20 mouse cellular contexts compared by ENCODE assay signal in genomic region chr16:35802163-35802562, GRCm38 (mm10). TPM values are rescaled to one million over a fixed set of nuclear protein-coding genes. Genes with fewer than 3 reads are reported as not detected.
DNase-seq lines count a peak whose midpoint lies in the region; ATAC-seq and TF ChIP-seq lines count a peak whose summit lies in the region.
"Had no signal": no experiment of that assay in that cellular context is flagged by ENCODE, and none has a peak within 500 bp of the region (broad histone marks: within the 10 kb centered on the region; RNA-seq: fewer than 3 reads in every experiment).

No protein-coding gene starts in this region.

- TF ChIP-seq CTCF in heart, postnatal 0 days (IDR thresholded peaks at IDR 0.05; ENCODE audit: low read depth), result no peak
- no peak for TF ChIP-seq CTCF in lung, postnatal 0 days (IDR thresholded peaks at IDR 0.05)
- TF ChIP-seq CTCF in lung, adult 2 months (IDR thresholded peaks at IDR 0.05; ENCODE audit: insufficient read depth, low read length), result no peak

- H3K4me1 ChIP-seq in heart, postnatal 0 days (ENCODE audit: control insufficient read depth, insufficient read depth), result peaks cover 9% of the 10 kb centered on the region; the same call in 1 of the 2 replicates
- peaks cover 17% of the 10 kb centered on the region for H3K4me1 ChIP-seq in heart, embryonic 12.5 days (replicated peaks)
- no peaks in the 10 kb centered on the region for H3K4me1 ChIP-seq in lung, postnatal 0 days (ENCODE audit: insufficient read depth, low read depth, low read length)
- H3K4me1 ChIP-seq in lung, adult 2 months (ENCODE audit: control insufficient read depth, insufficient read depth, low read length), result no peaks in the 10 kb centered on the region
- H3K4me1 ChIP-seq: embryonic facial prominence, embryonic 13.5 days; forebrain, embryonic 13.5 days; hindbrain, embryonic 12.5 days had no signal

- H3K27me3 ChIP-seq in heart, postnatal 0 days (ENCODE audit: control insufficient read depth, insufficient read depth, low read length), result no peaks in the 10 kb centered on the region
- no peaks in the 10 kb centered on the region for H3K27me3 ChIP-seq in heart, embryonic 12.5 days (replicated peaks)
- H3K27me3 ChIP-seq in lung, postnatal 0 days (replicated peaks; ENCODE audit: insufficient read depth, low read length), result no peaks in the 10 kb centered on the region
- H3K27me3 ChIP-seq: embryonic facial prominence, embryonic 13.5 days; forebrain, embryonic 13.5 days; heart, embryonic 15.5 days; hindbrain, embryonic 12.5 days had no signal

- H3K9ac ChIP-seq in heart, postnatal 0 days (replicated peaks; ENCODE audit: low read depth, low read length), result no peak overlapping the region
- H3K9ac ChIP-seq in heart, embryonic 12.5 days, result no peak overlapping the region
- no peak overlapping the region for H3K9ac ChIP-seq in lung, postnatal 0 days (replicated peaks; ENCODE audit: low read depth)
- H3K9ac ChIP-seq: embryonic facial prominence, embryonic 13.5 days; forebrain, embryonic 13.5 days; forebrain, postnatal 0 days; heart, embryonic 15.5 days; hindbrain, embryonic 12.5 days had no signal

- no peak for TF ChIP-seq POLR2A in lung, adult 2 months (IDR thresholded peaks at IDR 0.05; ENCODE audit: borderline replicate concordance, extremely low read depth, low read depth, low read length)

- no peak overlapping the region for H3K27ac ChIP-seq in heart, postnatal 0 days (ENCODE audit: low read depth)
- no peak overlapping the region for H3K27ac ChIP-seq in heart, embryonic 12.5 days (ENCODE audit: poor library complexity, severe bottlenecking)
- H3K27ac ChIP-seq in lung, postnatal 0 days (ENCODE audit: low read length), result no peak overlapping the region
- H3K27ac ChIP-seq: embryonic facial prominence, embryonic 13.5 days; forebrain, embryonic 13.5 days; heart, embryonic 15.5 days; hindbrain, embryonic 12.5 days had no signal

- no peak for TF ChIP-seq EP300 in heart, postnatal 0 days (IDR thresholded peaks at IDR 0.05; ENCODE audit: low read depth)
- TF ChIP-seq EP300 in lung, postnatal 0 days (IDR thresholded peaks at IDR 0.05), result no peak

- 63% methylated on average over 7 of the region's 7 CpGs for WGBS in heart, postnatal 0 days
- WGBS in heart, embryonic 12.5 days, result 65% methylated on average over 7 of the region's 7 CpGs
- 88% methylated on average over 7 of the region's 7 CpGs for WGBS in lung, postnatal 0 days
- 85% methylated on average over 7 of the region's 7 CpGs for WGBS in lung, adult 2 months

- ATAC-seq in heart, postnatal 0 days (ENCODE audit: insufficient read depth, low read depth), result peak; percentile 73
- ATAC-seq in heart, embryonic 12.5 days (ENCODE audit: insufficient number of reproducible peaks, low FRiP score), result no peak
- peak; percentile 26; the same call in 1 of the 2 replicates for ATAC-seq in lung, postnatal 0 days
- peak; percentile 74 for ATAC-seq in monocyte, adult 5-6 weeks (replicated peaks; ENCODE audit: insufficient number of reproducible peaks, low FRiP score, low TSS enrichment, poor library complexity, severe bottlenecking)
- ATAC-seq: forebrain, embryonic 13.5 days; forebrain, postnatal 0 days; hindbrain, embryonic 16.5 days; inflammation-experienced regulatory T-cells, adult 6 months had no signal

- H3K4me3 ChIP-seq in heart, postnatal 0 days (ENCODE audit: low read depth, low read length), result no peak overlapping the region
- no peak overlapping the region for H3K4me3 ChIP-seq in heart, embryonic 12.5 days
- H3K4me3 ChIP-seq in lung, postnatal 0 days (ENCODE audit: low read depth, low read length), result no peak overlapping the region
- no peak overlapping the region for H3K4me3 ChIP-seq in lung, adult 2 months (replicated peaks; ENCODE audit: extremely low read depth, low read depth, low read length)
- H3K4me3 ChIP-seq: embryonic facial prominence, embryonic 13.5 days; forebrain, embryonic 13.5 days; heart, embryonic 15.5 days; hindbrain, embryonic 12.5 days had no signal

- no peaks in the 10 kb centered on the region for H3K36me3 ChIP-seq in heart, postnatal 0 days (replicated peaks; ENCODE audit: control insufficient read depth, insufficient read depth, low read length)
- peaks cover 37% of the 10 kb centered on the region for H3K36me3 ChIP-seq in heart, embryonic 12.5 days
- H3K36me3 ChIP-seq in lung, postnatal 0 days (ENCODE audit: insufficient read depth, low read length), result no peaks in the 10 kb centered on the region
- H3K36me3 ChIP-seq: heart, embryonic 15.5 days had no signal

- H3K4me2 ChIP-seq in heart, postnatal 0 days (ENCODE audit: low read depth, low read length), result no peak overlapping the region
- H3K4me2 ChIP-seq in heart, embryonic 12.5 days, result no peak overlapping the region
- no peak overlapping the region for H3K4me2 ChIP-seq in lung, postnatal 0 days (replicated peaks; ENCODE audit: low read depth, low read length)
- H3K4me2 ChIP-seq: embryonic facial prominence, embryonic 13.5 days; forebrain, embryonic 13.5 days; heart, embryonic 15.5 days; hindbrain, embryonic 12.5 days had no signal

- H3K9me3 ChIP-seq in heart, postnatal 0 days (replicated peaks; ENCODE audit: control insufficient read depth, low read length), result peaks cover 12% of the 10 kb centered on the region; the same call in 1 of the 2 replicates
- peaks cover 20% of the 10 kb centered on the region for H3K9me3 ChIP-seq in heart, embryonic 12.5 days (replicated peaks)
- 0 out of 2 replicates have a peak, but pooled peaks cover 2% of the 10 kb centered on the region for H3K9me3 ChIP-seq in lung, postnatal 0 days (ENCODE audit: low read length)

- no peak for DNase-seq in heart, postnatal 0 days (ENCODE audit: low spot score)
- peak; percentile 22 for DNase-seq in lung, postnatal 0 days (ENCODE audit: low spot score)
- DNase-seq in lung, adult 2 months, result no peak
- peak; percentile 35 for DNase-seq in lung, postnatal 25 days (ENCODE audit: low spot score)
- DNase-seq in thymus, postnatal 0 days (ENCODE audit: low spot score), result no peak
- DNase-seq in left cerebral cortex, postnatal 4 days, result no peak
- DNase-seq: adrenal gland, postnatal 14 days; cerebellum, adult 11-12 months; cerebellum, adult 9-10 months; cerebellum, postnatal 25 days; forebrain, postnatal 0 days; gastrocnemius, postnatal 14 days had no signal

- intact Hi-C loops in left cerebral cortex, postnatal 4 days (cut with DNase I), result no loop called here

RNA-seq across cellular contexts. Expression of gene Hspbap1, which starts 32.0 kb away (rescaled TPM):
- 1.0 and 5.5 TPM in 2 replicates for total RNA-seq in heart, postnatal 0 days (2014; rRNA removed; ENCODE audit: low replicate concordance)
- 5.0 and 5.7 TPM in 2 replicates for polyA plus RNA-seq in heart, postnatal 0 days (2015; fragmentation: Nextera tagmentation; extraction: Ambion mirVana)
- 10.7 and 10.9 TPM in 2 replicates for polyA plus RNA-seq in heart, embryonic 12.5 days (2016; fragmentation: Nextera tagmentation; extraction: Ambion mirVana)
- 9.3 and 9.9 TPM in 2 replicates for polyA plus RNA-seq in lung, postnatal 0 days (2015; fragmentation: Nextera tagmentation; extraction: Ambion mirVana)
- polyA plus RNA-seq in lung, adult 2 months (2012; rRNA removed), result 4.2 and 5.8 TPM in 2 replicates
- 6.5 to 8.8 TPM (median 8.4 TPM) in 3 replicates for total RNA-seq in monocyte, adult 5-6 weeks (2017)
- polyA plus RNA-seq in thymus, postnatal 0 days (2015; fragmentation: Nextera tagmentation; extraction: Ambion mirVana), result 17.1 and 18.5 TPM in 2 replicates
- total RNA-seq in left cerebral cortex, postnatal 4 days (2021), result 10 to 100 TPM; 10.5 to 11.0 TPM

RNA-seq across cellular contexts. Expression of gene Dirc2, which starts 33.0 kb away (rescaled TPM):
- total RNA-seq in heart, postnatal 0 days (2014; rRNA removed; ENCODE audit: low replicate concordance), result 38.3 and 39.8 TPM in 2 replicates
- 15.3 and 16.1 TPM in 2 replicates for polyA plus RNA-seq in heart, postnatal 0 days (2015; fragmentation: Nextera tagmentation; extraction: Ambion mirVana)
- polyA plus RNA-seq in heart, embryonic 12.5 days (2016; fragmentation: Nextera tagmentation; extraction: Ambion mirVana), result 14.4 and 15.1 TPM in 2 replicates
- polyA plus RNA-seq in lung, postnatal 0 days (2015; fragmentation: Nextera tagmentation; extraction: Ambion mirVana), result 18.0 and 18.6 TPM in 2 replicates
- 31.8 and 41.7 TPM in 2 replicates for polyA plus RNA-seq in lung, adult 2 months (2012; rRNA removed)
- total RNA-seq in monocyte, adult 5-6 weeks (2017), result 4.1 to 5.7 TPM (median 5.6 TPM) in 3 replicates
- 10.6 and 11.4 TPM in 2 replicates for polyA plus RNA-seq in thymus, postnatal 0 days (2015; fragmentation: Nextera tagmentation; extraction: Ambion mirVana)
- total RNA-seq in left cerebral cortex, postnatal 4 days (2021), result 10 to 100 TPM; 89.4 to 95.2 TPM

Comparison
In these comparisons a context has a peak if more than half of its experiments do, and no peak if none do; other contexts are left out.
1. DNase-seq: peak in lung, postnatal 0 days (single experiment) and lung, postnatal 25 days (single experiment); none in heart, postnatal 0 days (single experiment), lung, adult 2 months (single experiment), thymus, postnatal 0 days (single experiment) and left cerebral cortex, postnatal 4 days (single experiment).